Mouse (Mus musculus): ENCODE measurements at regions not wholly inside any gene's neighbourhood (a gene's known extent, or its start where the extent isn't known, plus 50 kb on each side); places are given as distances from the start of the nearest gene placed in this dataset.

GRCm38 (mm10) chr5:60599460-60600299 lies 1208.9 kb upstream of the G6pd2 start:
- peak; percentile 7 for DNase-seq (ENCODE audit: low read depth)

GRCm38 (mm10) chr5:60600300-60600648 lies 1208.3 kb upstream of the G6pd2 start:
- DNase-seq (ENCODE audit: low read depth): no peak

GRCm38 (mm10) chr5:60608943-60609614 lies 1199.5 kb upstream of the G6pd2 start:
- DNase-seq (ENCODE audit: low read depth): peak; percentile 70

Data from 416B (cell line).